Mouse (Mus musculus) CH12.LX (cell line): ENCODE measurements at regions not wholly inside any gene's neighbourhood (a gene's known extent, or its start where the extent isn't known, plus 50 kb on each side); places are given as distances from the start of the nearest gene placed in this dataset.

Experiments
- CTCF ChIP-seq, 2 experiments: IDR thresholded peaks in 1 of 2; conservative IDR thresholded peaks in 1 of 2; 2 replicates each; pipeline ENCODE4 v1.5.1; 2011 to 2012; ENCODE audit warnings: low read depth in 2 of 2, low read length in 2 of 2, improper control_type of control experiment in 1 of 2, inconsistent platforms in 1 of 2, mild to moderate bottlenecking in 1 of 2, moderate library complexity in 1 of 2
- EP300 ChIP-seq: IDR thresholded peaks from 2 replicates; pipeline ENCODE4 v1.6.1; 2011; ENCODE audit warnings: low read length, improper control_type of control experiment
- MEF2A ChIP-seq: IDR thresholded peaks from 2 replicates; pipeline ENCODE4 v1.6.1; 2014; ENCODE audit warnings: low read depth, mild to moderate bottlenecking, inconsistent platforms, low read length, improper control_type of control experiment, borderline replicate concordance

- TF ChIP-seq MEF2A (no peak), EP300 (no peak), CTCF (conservative IDR thresholded peaks at IDR 0.05 in 1 of 2, IDR thresholded peaks at IDR 0.05 in 1 of 2; ENCODE audit: low read depth in 2 of 2, low read length in 2 of 2) (no peak)
These were observed 412.5 kb upstream of the Rgma start for GRCm38 (mm10) chr7:72962815-72963214.
